Mouse (Mus musculus) layer of hippocampus, postnatal 36 days (tissue): ENCODE data around the gene Ifitm6. TPM values are rescaled to one million over a fixed set of nuclear protein-coding genes. Genes with fewer than 3 reads are reported as not detected.
"Not testable (repeated sequence)": the region's sequence is repeated elsewhere in the genome, so short reads cannot be mapped to it uniquely, and the experiment has no call there.

Experiments
- DNase-seq, 2 experiments: peaks; one replicate each; pipeline ENCODE4 v3.0.0; 2022
- total RNA-seq, 2 experiments: library from RNA; stranded (reverse); gene quantifications; 2 replicates each; pipeline ENCODE4 v1.2.3; 2021

The Ifitm6 gene
- total RNA-seq, 2 experiments from 2014 or later: 0.63 TPM; not detected in 1

DNA sequence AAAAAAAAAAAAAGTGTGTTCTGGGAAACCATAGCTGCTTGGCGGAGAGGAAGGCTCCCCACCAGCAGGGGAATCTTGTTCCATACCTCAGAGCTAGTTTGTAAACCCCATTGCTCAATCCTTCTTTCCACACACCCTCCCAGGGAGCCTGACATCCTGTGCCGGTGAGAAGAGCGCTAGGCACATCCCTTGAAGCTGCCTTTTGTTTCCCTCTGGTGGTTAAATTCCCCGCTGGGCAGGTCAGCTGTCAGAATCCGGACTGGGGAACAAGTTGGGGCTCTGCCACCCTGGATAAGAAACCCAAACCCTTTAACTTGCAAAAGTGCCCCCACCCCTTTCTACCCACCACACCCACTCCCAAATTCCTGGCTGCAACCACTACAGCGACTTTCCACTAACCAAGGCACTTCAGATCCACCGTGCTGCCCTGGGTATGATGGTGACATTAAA lies 9.4 kb downstream of the Ifitm6 start:
- no peak for DNase-seq

DNA sequence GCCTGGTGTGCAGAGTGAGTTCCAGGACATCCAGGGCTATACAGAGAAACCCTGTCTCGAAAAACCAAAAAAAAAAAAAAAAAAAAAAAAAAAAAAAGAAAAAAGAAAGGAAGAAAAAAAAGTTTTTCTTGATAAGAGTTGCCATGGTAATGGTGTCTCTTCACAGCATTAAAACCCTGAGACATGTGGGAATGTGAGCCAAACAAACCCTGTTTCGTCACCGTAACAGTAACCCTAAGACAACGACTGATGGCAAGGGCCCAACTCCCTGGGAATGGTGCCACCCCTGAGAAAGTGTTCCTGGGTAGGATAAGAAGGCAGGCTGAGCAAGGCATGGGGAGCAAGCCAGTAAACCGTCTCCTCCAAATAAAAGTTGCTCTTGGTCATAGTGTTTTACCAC lies 10.8 kb downstream of the Ifitm6 start:
- DNase-seq: peak in 1 of 2 experiments; percentile 20

GRCm38 (mm10) chr7:141006446-141006845 lies 11.3 kb downstream of the Ifitm6 start:
- DNase-seq: no peak

DNA sequence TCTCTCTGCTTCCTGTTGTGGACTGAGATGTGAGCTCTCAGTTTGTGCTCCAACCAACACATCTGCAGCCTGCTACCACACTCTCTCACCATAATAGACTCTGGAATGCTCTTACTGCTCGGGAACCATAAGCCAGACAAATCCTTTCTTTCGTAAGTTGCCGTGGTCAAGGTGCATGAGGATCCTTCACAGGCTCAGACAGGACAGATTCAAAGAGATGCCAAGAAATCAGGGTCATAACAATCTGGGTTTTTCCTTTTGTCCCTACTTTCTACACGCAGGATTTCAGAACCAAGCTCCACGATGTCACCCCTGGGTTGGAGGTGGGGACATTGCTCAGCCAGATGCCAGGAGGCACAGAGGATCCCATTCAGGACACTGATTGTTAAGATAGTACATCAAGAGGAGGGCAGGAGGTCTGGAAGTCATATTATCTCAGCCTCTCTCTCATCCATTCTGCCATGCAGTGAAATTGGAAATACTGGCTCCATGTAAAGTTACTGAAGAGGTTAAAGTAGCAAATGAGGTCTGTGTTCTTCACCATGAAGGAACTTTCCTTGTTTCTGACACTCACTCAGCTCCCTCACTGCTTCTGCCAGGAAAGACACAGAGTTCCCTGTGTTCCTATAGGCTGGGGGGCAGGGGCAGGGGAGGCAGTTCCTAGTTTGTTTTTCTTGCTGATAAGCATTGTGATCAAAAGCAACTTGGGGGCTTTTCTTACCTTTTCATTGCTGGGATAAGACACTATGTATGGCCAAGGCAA lies 14.3 kb downstream of the Ifitm6 start:
- DNase-seq: no peak

- no peak for DNase-seq
These were observed 16.6 kb downstream of the Ifitm6 start for GRCm38 (mm10) chr7:141000881-141001708.

DNA sequence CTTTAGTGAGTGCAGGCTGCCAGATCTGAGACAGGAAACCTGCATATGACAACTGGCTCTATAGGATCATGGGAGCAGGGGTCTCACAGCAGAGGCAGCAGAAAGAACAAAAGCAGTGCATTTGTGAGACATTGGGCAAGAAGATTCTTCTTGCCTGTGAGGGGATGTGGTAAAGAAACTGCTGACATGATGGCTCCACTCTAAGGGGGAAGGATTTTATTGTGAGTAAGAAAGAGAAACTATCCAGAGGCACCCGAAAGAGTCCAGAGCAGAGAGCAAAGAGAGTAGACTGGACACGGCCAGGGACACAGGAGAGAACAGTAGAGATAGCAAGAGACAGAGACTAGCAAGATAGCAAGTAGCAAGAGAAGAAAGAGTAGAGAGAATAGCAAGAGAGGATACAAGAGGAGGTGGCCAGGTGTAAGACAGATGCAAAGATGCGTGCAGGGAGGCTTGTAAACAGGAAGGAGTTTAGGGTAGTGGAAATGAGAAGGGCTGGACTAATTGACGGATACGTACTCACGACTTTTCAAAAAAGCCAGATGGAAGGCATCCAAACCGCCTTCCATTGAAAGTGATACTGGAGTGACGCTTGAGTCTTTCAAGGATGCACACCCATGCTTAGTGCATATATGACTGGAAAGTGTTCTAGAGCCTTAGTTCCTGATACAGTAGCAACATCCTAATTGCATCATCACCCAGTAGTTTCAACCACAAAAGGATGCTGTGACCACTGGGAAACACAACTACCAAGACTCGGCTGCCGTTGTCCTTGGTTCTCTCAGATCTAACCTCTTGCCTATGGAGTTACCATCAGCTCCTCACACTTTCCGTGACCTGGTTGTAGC lies 18.6 kb downstream of the Ifitm6 start:
- no peak for DNase-seq

DNA sequence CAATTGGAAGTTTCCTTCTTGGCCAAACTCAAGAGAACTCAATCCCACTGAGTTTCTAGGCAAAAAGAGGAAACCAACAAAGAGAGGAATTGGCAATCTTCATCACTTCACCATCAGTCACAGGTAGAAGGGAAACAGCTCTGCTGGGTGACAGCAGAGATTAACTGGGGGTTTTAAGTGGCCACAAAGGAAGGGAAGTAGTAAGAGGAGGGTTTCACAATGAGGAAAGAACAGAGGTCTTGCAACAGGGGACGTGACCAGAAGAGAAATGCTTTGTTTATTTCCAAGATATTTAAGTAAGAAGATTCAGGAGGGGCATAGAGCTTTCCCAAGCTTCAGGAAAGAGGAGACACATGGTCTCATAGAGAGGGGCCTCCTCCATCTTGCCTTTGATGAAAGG lies 19.9 kb downstream of the Ifitm6 start:
- DNase-seq: no peak

- no peak for DNase-seq
These were observed 26.5 kb downstream of the Ifitm6 start for GRCm38 (mm10) chr7:140991117-140991689.

DNA sequence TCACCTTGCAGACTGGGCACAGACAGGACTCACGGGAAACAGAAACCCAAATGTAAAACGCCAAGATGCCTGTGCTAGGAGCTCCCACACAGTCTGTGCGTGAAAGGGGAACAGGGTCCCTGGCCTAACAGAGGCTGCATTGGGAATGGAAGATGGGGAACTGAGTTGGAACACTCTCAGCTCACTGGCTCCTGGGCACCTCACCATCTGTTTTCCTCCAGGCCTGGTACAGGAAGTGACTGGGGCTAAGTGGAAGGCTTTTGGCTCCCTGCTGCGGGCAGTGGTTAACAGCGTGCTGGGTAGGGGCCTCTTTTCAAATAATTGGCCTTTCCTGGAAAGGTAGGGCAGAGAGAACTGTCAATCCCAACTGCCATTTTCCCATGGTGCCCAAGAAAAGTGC lies 27.1 kb downstream of the Ifitm6 start:
- DNase-seq: no peak

DNA sequence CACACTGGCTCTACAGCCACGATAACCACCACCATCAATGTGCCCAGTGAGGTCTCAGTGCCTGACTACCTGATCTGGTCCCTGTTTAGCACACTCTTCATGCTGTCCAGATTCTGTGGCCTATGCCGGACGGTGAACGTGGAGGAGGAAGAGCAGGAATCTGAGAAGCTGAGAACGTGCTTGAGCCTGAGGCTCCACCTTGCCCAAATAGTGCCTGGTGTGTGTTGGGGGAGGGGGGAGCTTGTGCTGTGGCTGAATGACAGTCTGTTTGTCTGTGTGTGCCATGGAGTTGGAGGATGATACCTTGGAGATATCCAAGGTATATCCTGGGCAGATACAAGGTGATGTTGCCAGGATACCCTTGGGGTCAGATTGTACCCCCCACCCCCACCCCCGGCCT lies 27.5 kb downstream of the Ifitm6 start:
- no peak for DNase-seq

DNA sequence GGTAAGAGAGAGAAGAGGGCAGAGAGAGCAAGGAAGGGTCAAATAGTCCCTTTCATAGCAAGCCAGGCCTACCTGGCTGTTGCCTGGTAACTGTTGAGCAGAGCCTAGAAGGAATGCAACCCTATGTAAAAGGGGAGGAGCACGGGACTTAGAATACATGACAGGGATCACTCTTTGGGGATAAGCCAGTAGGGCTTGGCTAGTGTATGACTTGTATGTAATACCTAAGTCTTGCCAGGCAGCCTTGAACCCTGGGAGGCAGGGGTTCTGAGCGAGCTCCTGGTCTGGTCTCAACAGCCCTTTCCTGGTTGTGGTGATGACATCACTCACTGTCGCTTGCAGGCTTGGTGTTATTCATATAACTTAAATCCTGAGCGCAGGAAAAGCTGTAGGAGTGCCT lies 28.7 kb downstream of the Ifitm6 start:
- DNase-seq: no peak

DNA sequence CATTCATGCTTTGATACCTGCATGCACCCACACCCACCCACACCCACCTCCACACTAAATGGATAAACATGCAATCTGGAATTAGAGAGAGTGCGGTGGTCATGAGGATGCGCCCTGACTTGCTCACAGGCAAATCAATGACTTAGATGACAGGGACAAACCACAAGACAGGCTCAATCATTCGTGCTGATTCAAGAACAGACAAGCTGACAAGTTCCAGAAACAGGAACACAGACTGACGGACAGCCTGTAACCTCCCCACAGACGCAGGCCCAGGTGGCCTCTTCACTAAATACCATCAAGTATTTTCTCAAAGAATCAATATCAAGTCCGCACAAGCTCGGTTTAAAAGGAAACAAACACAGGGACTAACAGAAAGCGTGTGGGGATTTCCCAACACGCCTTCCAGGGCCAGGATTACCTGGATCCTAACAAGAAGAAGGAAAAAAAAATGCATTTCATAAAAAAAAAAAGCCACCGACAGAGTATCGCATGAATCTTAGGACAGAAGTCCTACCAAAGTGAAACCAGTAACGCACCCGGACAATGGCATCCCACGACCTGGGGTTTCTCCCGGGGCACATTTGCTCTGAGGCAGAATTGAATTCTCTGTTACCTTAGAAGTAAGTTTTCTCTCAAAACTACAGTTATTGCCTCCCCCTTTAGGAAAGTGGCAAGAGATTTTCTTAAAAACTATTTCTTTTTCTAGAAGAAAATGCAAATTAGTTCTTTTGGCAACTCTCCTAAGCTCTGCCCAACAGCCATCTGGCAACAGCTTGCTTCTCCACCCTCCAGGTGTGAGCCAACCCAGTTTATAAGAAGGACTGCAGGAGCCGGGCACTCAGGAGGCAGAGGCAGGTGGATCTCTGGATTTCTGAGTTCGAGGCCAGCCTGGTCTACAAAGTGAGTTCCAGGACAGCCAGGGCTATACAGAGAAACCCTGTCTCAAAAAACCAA lies 30.3 kb downstream of the Ifitm6 start:
- DNase-seq: no peak

DNA sequence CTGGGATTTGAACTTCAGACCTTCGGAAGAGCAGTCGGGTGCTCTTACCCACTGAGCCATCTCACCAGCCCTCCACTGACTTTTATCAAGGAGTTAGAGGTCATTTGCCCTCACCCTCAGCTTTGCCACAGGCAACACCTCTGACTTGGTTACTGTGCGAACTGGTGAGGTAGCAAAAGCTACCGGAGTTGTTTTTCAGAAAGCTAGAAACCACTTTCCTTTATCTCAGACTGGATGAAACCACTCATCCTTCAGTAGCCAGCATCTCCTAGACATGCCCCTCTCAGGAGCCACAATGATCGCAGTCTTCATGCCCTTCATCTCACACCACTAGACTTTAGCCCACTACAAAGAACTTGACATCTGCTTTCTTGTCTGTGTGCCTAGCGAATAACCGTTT lies 34.8 kb downstream of the Ifitm6 start:
- DNase-seq: no peak

DNA sequence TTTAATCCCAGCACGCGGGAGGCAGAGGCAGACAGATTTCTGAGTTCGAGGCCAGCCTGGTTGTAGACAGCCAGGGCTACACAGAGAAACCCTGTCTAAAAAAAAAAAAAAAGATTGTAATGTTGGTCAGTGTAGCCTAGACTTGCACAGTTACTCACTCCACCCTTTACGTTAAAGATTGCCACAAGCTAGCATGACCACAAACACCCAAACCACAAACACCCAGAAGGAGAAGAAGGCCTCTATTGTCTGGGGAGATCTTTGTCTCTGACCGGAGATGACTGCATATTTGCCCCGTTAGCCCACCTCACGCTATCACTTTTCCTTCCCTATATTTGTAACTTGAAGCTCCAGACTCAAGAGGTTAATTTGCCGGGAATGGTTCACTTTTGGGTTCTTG lies 36.0 kb downstream of the Ifitm6 start:
- DNase-seq: no peak

- DNase-seq: not testable (repeated sequence)
These were observed 41.0 kb downstream of the Ifitm6 start for GRCm38 (mm10) chr7:140976720-140977119.

GRCm38 (mm10) chr7:140975465-140975864 lies 42.3 kb downstream of the Ifitm6 start:
- DNase-seq: no peak

GRCm38 (mm10) chr7:140974940-140975339 lies 42.8 kb downstream of the Ifitm6 start:
- DNase-seq: no peak

DNA sequence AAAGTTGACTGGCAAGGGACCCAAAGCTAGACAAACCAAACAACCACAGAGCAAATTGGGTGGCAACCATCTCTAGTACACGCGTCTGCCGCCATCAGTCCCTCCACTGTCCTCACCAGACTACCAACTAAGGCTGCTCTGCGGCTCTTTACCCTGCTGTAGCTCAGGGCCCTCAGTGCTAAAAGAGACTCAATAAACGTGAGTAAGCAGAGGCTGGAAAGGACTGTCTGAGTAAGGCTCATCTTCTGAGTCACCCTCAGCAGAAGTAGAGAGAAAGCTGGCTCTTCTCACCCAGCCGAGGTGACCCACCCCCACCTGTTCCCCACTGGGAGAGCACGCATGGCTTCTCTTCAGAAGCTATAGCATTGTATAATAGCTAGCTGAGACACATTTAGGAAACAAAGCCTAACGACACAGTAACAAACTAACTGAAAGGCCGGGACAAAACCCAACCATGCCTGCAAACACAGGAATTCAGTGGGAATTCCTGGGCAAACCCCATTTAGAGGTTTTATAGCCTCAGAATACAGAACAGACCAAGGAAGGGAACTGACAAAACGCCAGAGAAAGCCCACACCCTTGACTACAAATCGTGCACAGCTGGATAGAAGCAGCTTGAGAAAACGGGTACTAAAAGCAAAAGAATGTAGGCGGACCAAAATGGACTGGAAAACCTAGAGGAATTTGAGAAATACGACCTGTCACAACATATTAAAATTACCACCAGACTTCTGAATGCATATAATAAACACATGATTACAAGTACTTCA lies 44.1 kb downstream of the Ifitm6 start:
- DNase-seq: no peak

DNA sequence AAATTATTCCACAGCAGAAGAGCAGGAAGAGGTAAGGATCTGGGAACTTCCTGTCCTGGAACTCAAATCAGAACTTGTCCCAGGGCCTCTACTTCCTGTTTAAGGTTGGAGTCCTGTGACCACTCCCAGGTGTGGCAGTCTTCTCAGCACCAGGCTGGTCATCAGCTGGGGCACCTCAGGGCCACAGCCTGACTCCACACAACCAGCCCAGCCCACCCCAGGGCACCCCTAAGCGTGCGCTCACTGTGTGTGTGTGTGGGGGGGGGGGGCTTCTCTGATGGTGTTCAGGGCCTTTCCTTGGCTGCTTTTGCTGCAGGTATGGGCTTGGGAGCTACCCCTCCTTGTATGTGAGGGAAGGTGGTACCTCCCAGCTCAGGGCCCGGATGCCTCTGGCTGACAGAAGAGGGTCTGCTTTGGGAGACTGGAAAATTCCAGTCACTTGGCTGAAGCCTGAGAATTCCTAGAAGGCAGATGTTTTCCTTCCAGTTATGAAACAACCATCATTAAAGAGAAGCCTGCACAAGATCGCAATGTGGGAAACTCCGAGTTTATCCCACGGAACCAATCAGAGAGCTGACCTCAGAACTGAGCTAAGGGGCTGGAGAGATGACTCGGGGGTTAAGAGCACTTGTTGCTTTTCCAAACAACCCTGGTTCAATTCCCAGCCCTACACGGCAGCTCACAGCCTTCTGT lies 46.1 kb downstream of the Ifitm6 start:
- no peak for DNase-seq

DNA sequence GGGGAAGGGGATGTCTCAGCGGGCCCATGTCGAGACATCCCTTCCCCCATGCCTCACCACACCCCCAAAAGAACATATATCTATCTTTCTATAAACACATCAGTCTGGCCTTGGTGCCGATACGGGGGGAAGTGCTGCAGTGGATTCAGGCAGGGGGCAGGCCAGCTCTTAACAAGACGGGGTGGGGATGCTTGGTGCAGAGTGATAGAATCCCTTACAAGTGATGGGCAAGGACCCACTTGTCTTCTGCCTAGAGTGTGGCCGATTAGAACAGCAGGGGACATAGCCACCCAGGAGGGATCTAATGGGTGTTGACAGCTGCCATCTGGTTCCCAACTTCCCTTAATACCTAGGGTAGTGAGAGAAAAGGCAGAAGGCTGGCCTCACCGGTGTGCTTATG lies 46.8 kb downstream of the Ifitm6 start:
- no peak for DNase-seq
